Mouse (Mus musculus): ENCODE results near the gene Fam189a2. TPM values are rescaled to one million over a fixed set of nuclear protein-coding genes. Genes with fewer than 3 reads are reported as not detected.

The Fam189a2 gene
- polyA plus RNA-seq, 1 experiment from 2014 or later, result 0.25 TPM

DNA sequence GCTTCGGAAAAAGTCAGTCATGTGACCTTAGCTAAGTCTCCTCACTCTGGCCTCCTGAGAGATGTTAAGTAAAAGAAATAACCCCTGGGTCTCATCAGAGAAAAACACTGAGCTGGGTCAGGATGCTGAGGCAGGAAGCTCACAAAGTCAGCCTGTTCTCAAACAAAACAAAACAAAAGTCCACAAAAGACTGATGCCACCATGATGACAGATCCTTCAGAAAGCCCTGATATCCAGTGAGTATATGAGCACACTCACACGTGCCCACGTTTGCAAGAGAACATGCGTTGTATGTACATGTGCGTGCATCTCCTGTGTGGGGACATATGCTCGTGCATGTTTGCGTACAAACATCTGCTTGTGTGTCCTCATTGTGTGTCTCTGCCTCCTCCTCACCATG lies 7.5 kb downstream of the Fam189a2 start:
- no peak overlapping the region for H3K4me3 ChIP-seq
- H3K4me1 ChIP-seq, result no peaks in the 10 kb centered on the region
- no peak overlapping the region for H3K27ac ChIP-seq
- H3K9me3 ChIP-seq, result no peaks in the 10 kb centered on the region
- WGBS, result 83% methylated on average over 7 of the region's 7 CpGs
- H3K36me3 ChIP-seq, result no peaks in the 10 kb centered on the region
- H3K27me3 ChIP-seq, result peaks cover 9% of the 10 kb centered on the region
- H3K9ac ChIP-seq, result no peak overlapping the region
- no peak overlapping the region for H3K4me2 ChIP-seq (replicated peaks)
- no peak for ATAC-seq (ENCODE audit: low FRiP score, low read depth)

DNA sequence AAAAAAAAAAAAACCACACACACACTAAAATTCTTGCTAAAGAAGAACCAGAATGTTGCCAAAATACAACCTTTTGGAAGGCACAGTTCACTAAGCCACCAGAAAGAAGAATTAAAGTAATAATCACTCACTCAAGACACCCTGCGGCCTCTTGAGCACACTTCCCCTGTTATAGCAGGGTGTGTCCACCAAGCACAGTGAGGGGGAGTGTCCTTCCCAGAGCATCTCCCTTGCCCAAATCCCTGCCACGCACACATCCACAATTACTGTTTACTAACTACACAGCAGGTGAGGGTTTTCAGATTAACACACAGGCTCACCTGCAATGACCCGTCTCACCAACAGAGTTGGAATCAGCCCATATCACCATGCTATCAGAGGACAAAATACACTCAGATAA lies 8.0 kb downstream of the Fam189a2 start:
- 0 out of 2 replicates have a peak, but pooled peaks cover 4% of the 10 kb centered on the region for H3K27me3 ChIP-seq
- H3K4me3 ChIP-seq, result no peak overlapping the region
- H3K27ac ChIP-seq, result no peak overlapping the region
- 79% methylated on average over 3 of the region's 3 CpGs for WGBS
- H3K9ac ChIP-seq, result no peak overlapping the region
- no peaks in the 10 kb centered on the region; the same call in 1 of the 2 replicates for H3K4me1 ChIP-seq
- H3K9me3 ChIP-seq, result no peaks in the 10 kb centered on the region
- no peak overlapping the region for H3K4me2 ChIP-seq (replicated peaks)
- ATAC-seq (ENCODE audit: low FRiP score, low read depth), result no peak
- no peaks in the 10 kb centered on the region for H3K36me3 ChIP-seq

DNA sequence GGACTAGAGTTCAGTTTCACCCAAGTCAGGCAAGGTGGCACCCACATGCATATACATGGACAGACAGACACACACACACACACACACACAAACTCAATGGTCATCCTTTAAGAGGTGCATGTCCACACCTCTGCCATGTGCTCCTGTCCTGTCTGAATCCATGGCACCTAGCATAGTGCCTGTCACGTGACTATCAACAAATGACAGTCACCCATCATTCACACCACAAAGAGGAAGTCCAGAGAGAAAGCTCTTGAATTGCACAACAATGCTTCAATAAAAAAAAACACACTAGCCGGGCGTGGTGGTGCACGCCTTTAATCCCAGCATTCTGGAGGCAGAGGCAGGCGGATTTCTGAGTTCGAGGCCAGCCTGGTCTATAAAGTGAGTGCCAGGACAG lies 8.5 kb downstream of the Fam189a2 start:
- Histone ChIP-seq H3K4me2 (replicated peaks) (no peak overlapping the region), H3K4me1 (no peaks in the 10 kb centered on the region; the same call in 1 of the 2 replicates), H3K4me3 (no peak overlapping the region), H3K27ac (no peak overlapping the region), H3K36me3 (no peaks in the 10 kb centered on the region), H3K9ac (no peak overlapping the region), H3K9me3 (no peaks in the 10 kb centered on the region), H3K27me3 (0 out of 2 replicates have a peak, but pooled peaks cover 3% of the 10 kb centered on the region)
- 92% methylated on average over 6 of the region's 6 CpGs for WGBS
- ATAC-seq (ENCODE audit: low FRiP score, low read depth), result no peak

DNA sequence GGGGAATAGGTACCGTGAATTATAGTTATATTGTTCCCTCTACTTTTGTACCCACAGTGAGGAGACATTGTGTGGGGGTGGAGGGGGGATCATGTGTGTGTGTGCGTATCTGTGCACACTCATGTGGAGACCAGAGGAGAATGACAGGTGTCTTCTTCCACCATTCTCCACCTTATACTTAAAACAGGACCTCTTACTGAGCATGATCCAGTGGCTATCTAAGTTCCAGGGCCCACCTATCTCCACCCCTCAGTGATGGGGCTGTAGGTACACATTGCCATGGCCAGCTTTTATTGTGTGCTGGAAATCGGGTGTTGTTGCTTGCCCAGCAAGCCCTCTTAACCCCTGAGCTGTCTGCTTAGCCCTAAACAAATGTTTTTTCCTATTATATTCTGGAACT lies 10.1 kb downstream of the Fam189a2 start:
- 84% methylated on average over 3 of the region's 3 CpGs for WGBS
- no peaks in the 10 kb centered on the region for H3K9me3 ChIP-seq
- no peak for ATAC-seq (ENCODE audit: low FRiP score, low read depth)
- H3K36me3 ChIP-seq, result no peaks in the 10 kb centered on the region
- H3K4me3 ChIP-seq, result no peak overlapping the region
- H3K9ac ChIP-seq, result no peak overlapping the region
- H3K4me1 ChIP-seq, result peaks cover 6% of the 10 kb centered on the region; the same call in 1 of the 2 replicates
- no peak overlapping the region for H3K4me2 ChIP-seq (replicated peaks)
- no peak overlapping the region for H3K27ac ChIP-seq
- 0 out of 2 replicates have a peak, but pooled peaks cover 3% of the 10 kb centered on the region for H3K27me3 ChIP-seq

DNA sequence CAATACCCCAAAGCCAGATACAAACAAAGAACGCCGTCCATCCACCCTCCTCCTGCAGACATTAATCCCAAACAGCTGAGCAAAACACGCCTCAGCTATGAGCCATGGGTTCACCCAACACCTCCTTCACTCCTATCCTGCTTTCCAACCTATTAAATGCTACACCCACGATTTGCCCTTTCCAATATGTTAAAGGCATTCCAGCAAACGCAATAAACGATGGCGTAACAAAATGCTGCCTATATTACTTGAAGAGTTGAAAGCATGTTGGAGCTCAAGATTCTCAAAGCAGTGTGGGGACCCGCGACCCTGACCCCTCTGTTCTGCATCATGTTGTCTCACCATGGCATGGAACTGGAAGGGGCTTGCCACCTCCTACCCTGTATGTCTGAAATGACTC lies 11.2 kb downstream of the Fam189a2 start:
- H3K4me1 ChIP-seq, result peaks cover 6% of the 10 kb centered on the region; the same call in 1 of the 2 replicates
- no peak overlapping the region for H3K4me3 ChIP-seq
- ATAC-seq (ENCODE audit: low FRiP score, low read depth), result no peak
- no peaks in the 10 kb centered on the region for H3K27me3 ChIP-seq
- H3K27ac ChIP-seq, result no peak overlapping the region
- WGBS, result 70% methylated on average over 9 of the region's 9 CpGs
- H3K4me2 ChIP-seq (replicated peaks), result no peak overlapping the region
- H3K9ac ChIP-seq, result no peak overlapping the region
- no peaks in the 10 kb centered on the region for H3K9me3 ChIP-seq
- H3K36me3 ChIP-seq, result no peaks in the 10 kb centered on the region

DNA sequence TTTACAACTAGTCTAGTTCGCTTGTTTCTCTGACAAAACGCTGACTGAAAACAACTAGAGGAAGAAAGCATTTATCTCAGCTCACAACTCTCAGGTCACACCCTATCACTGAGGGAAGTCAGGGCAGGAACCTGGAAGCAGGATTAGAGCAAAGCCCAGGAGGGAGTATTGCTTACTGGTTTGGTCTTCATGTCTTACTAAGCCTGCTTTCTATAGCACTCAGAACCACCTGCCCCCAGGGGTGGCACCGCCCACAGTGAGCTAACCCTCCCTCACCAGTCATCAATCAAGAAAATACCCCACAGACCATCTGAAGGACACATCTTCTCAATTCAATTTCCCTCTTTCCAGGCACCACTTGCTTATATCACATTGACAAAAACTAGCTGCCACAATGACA lies 12.4 kb downstream of the Fam189a2 start:
- Histone ChIP-seq H3K4me2 (replicated peaks) (no peak overlapping the region), H3K9me3 (no peaks in the 10 kb centered on the region), H3K4me3 (no peak overlapping the region), H3K9ac (no peak overlapping the region), H3K27me3 (no peaks in the 10 kb centered on the region), H3K4me1 (peaks cover 6% of the 10 kb centered on the region; the same call in 1 of the 2 replicates), H3K36me3 (no peaks in the 10 kb centered on the region), H3K27ac (no peak overlapping the region)
- no peak for ATAC-seq (ENCODE audit: low FRiP score, low read depth)
- 81% methylated on average over 3 of the region's 3 CpGs for WGBS

DNA sequence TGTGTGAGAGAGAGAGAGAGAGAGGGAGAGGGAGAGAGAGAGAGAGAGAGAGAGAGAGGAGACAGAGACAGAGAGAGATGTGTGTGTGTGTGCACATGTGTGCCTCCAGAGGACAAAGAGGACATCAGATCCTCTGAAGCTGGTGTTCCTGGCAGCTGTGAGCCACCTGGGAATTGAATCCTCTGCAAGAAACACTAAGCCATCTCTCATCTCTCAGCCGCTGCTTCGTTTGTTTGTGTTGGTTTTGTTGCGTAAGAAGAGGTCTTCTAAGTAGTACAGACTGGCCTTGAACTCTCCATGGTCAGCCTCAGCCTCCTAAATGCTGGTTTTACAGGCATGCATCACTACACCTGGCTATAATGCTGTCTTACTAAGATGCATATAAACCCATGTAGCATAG lies 12.9 kb downstream of the Fam189a2 start:
- no peak overlapping the region for H3K4me2 ChIP-seq (replicated peaks)
- no peaks in the 10 kb centered on the region for H3K36me3 ChIP-seq
- ATAC-seq (ENCODE audit: low FRiP score, low read depth), result no peak
- no peaks in the 10 kb centered on the region for H3K9me3 ChIP-seq
- H3K9ac ChIP-seq, result no peak overlapping the region
- WGBS, result 61% methylated on average over 3 of the region's 3 CpGs
- H3K27me3 ChIP-seq, result no peaks in the 10 kb centered on the region
- H3K27ac ChIP-seq, result no peak overlapping the region
- peaks cover 6% of the 10 kb centered on the region; the same call in 1 of the 2 replicates for H3K4me1 ChIP-seq
- no peak overlapping the region for H3K4me3 ChIP-seq

DNA sequence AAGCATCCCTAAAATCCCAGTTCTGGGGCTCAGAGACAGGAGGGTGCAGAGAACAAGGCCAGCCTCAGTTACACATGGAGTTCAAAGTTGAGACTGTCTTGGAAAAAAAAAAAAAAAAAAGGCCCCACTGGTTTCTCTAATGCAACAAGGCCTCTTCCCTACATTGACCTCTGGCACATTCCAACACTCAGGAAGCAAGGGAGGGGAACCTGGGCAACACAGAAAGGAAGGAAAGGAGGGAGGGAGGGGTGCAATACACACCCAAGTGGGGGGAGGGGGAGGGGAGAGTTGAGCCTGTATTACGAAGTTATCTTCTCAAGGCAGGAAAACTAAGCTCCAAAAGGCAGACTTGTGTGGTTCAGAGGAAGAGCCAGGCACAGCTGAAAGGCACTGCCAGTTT lies 13.4 kb downstream of the Fam189a2 start:
- H3K4me1 ChIP-seq, result peaks cover 6% of the 10 kb centered on the region; the same call in 1 of the 2 replicates
- H3K9me3 ChIP-seq, result no peaks in the 10 kb centered on the region
- WGBS, result 8% methylated on average over 1 of the region's 1 CpGs
- no peak overlapping the region for H3K9ac ChIP-seq
- no peak overlapping the region for H3K4me3 ChIP-seq
- no peak overlapping the region for H3K27ac ChIP-seq
- no peak for ATAC-seq (ENCODE audit: low FRiP score, low read depth)
- H3K36me3 ChIP-seq, result no peaks in the 10 kb centered on the region
- no peak overlapping the region for H3K4me2 ChIP-seq (replicated peaks)
- H3K27me3 ChIP-seq, result no peaks in the 10 kb centered on the region

DNA sequence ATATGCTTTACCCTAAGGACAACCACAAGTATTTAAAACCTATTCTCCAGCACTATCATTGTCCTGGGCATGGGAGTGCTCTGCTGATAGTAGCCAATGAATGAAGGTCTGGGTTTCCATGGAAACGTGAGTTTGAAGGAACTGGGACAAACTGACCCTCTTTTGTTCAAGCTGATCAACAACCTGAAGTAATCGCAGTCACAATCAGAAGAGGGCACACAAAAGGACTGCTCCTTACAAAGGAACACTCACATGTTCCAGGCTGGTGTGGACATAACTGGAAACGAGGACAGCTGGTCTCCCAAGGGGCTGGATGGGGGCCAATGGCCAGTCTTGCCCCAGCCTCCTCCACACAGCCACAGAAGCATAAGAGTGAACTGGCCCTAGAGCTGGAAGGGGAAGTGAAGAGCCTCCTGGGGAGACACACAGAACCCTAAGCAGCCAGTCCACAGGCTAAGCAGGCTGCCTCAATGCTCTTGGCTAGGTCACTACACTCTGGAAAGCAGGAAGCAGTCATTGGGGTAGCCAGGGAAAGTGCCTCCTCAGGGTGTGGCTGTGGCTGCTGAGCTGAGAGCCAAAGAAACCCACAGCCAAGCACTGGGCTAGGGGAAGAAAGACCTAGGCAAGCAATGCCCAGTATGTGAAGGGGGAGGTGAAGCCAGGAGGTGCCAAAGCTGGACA lies 14.0 kb downstream of the Fam189a2 start:
- H3K36me3 ChIP-seq, result no peaks in the 10 kb centered on the region
- no peak overlapping the region for H3K4me2 ChIP-seq (replicated peaks)
- H3K4me1 ChIP-seq, result peaks cover 6% of the 10 kb centered on the region; the same call in 1 of the 2 replicates
- ATAC-seq (ENCODE audit: low FRiP score, low read depth), result no peak
- H3K9ac ChIP-seq, result no peak overlapping the region
- no peak overlapping the region for H3K4me3 ChIP-seq
- WGBS, result 74% methylated on average over 3 of the region's 3 CpGs
- no peaks in the 10 kb centered on the region for H3K27me3 ChIP-seq
- no peak overlapping the region for H3K27ac ChIP-seq
- H3K9me3 ChIP-seq, result no peaks in the 10 kb centered on the region

DNA sequence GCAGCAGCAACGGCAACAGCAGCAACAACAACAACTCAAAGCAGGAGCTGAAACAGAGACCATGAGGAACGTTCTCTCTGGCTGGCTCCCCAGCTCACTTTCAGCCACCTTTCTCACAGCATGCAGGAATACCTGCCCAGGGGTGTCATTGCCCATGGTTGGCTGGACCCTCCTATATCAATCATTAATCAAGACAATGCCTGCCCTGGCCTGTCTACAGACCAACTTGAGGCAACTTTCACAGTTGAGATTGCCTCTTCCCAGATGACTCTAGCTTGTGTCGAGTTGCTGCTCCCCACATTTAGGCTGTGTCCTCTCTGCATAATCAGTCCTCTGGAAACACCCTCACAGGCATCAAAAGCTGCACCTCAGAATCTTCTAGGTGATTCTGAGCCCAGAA lies 17.6 kb downstream of the Fam189a2 start:
- peaks cover 6% of the 10 kb centered on the region; the same call in 1 of the 2 replicates for H3K4me1 ChIP-seq
- 82% methylated on average over 3 of the region's 3 CpGs for WGBS
- no peaks in the 10 kb centered on the region for H3K9me3 ChIP-seq
- H3K9ac ChIP-seq, result no peak overlapping the region
- no peak overlapping the region for H3K4me2 ChIP-seq (replicated peaks)
- H3K36me3 ChIP-seq, result no peaks in the 10 kb centered on the region
- no peak overlapping the region for H3K27ac ChIP-seq
- no peak for ATAC-seq (ENCODE audit: low FRiP score, low read depth)
- no peak overlapping the region for H3K4me3 ChIP-seq
- H3K27me3 ChIP-seq, result no peaks in the 10 kb centered on the region

DNA sequence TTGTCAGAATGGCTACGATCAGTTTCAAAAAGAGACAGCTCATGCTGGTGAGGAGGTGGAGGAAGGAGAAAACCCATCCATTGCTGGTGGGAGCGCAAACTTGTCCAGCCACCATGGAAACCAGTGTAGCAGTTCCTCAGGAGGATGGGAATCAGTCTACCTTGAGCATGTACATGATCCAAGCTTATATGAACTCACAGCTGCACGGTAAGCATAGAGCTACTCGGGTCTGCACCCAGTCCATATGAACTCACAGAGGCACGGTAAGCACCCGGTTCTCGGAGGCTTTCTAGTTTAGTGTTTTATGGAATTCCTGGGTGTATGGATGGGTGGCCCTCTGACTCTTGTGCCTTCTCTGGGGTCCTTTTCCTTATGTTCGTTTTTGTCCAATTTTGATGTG lies 18.3 kb downstream of the Fam189a2 start:
- no peak for ATAC-seq (ENCODE audit: low FRiP score, low read depth)
- H3K27ac ChIP-seq, result no peak overlapping the region
- H3K36me3 ChIP-seq, result no peaks in the 10 kb centered on the region
- H3K4me3 ChIP-seq, result no peak overlapping the region
- no peak overlapping the region for H3K4me2 ChIP-seq (replicated peaks)
- peaks cover 12% of the 10 kb centered on the region; the same call in 1 of the 2 replicates for H3K4me1 ChIP-seq
- WGBS, result 91% methylated on average over 8 of the region's 8 CpGs
- H3K9me3 ChIP-seq, result no peaks in the 10 kb centered on the region
- no peak overlapping the region for H3K9ac ChIP-seq
- no peaks in the 10 kb centered on the region for H3K27me3 ChIP-seq

DNA sequence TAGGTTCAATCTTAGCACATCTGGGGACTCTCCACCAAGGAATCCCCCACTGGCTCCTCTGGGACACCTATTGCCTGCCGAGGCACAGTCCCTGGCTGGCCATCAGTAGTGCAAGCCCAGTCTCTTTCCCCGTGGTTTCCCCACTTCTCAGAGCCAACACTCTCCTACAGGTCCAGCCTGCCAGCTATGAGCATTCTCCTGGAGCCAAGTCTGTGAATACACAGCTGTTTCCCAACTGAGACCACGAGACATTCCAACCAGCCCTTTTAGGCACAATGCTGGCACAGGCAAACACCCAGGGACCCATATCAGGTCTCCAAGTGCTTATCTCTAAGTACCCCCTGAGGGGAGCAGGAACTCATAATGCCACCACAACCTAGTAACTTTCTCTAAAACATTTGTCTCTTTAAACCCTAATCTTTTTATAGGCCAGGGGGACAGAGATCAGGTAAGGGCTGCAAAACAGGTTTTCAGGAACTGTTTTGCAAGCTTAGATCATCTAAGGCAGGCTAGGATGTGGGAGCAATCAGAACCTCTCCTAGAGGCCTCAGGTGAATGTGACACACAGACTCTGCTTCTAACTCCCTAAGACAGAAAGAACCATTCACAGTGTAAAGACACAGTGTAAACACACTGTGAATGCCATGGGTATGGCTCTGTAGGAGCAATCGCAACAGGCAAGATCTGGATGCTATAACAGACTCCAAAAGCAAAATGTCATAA lies 23.0 kb downstream of the Fam189a2 start:
- ATAC-seq (ENCODE audit: low FRiP score, low read depth), result no peak
- whole genome bisulfite sequencing, result 69% methylated on average over 4 of the region's 4 CpGs
- Histone ChIP-seq H3K9ac (no peak overlapping the region), H3K4me1 (peaks cover 9% of the 10 kb centered on the region; the same call in 1 of the 2 replicates), H3K27me3 (no peaks in the 10 kb centered on the region), H3K36me3 (no peaks in the 10 kb centered on the region), H3K27ac (no peak overlapping the region), H3K9me3 (no peaks in the 10 kb centered on the region), H3K4me3 (no peak overlapping the region), H3K4me2 (replicated peaks) (no peak overlapping the region)

Measured in limb, embryonic 13.5 days (tissue).